Mouse (Mus musculus) stomach, postnatal 0 days (tissue): ENCODE data around the gene Tomt. TPM values are rescaled to one million over a fixed set of nuclear protein-coding genes. Genes with fewer than 3 reads are reported as not detected.
"Not testable (repeated sequence)": the region's sequence is repeated elsewhere in the genome, so short reads cannot be mapped to it uniquely, and the experiment has no call there.

Experiments used
- ATAC-seq: fragments of 200-750 bp; cut with Nextera tagmentation; 2 replicates; pipeline ENCODE4 v1.8.0; 2017; ENCODE audit not compliant: low FRiP score, low TSS enrichment
- DNase-seq: peaks from one replicate; pipeline ENCODE4 v3.0.0-alpha.2; 2016; ENCODE audit warnings: low spot score
- H3K27ac ChIP-seq: fragments of 300-500 bp; sonication (generic); replicated peaks from 2 replicates; pipeline ENCODE4 v1.5.1; 2014; ENCODE audit warnings: mild to moderate bottlenecking, control low read depth
- H3K27me3 ChIP-seq: fragments of 300-500 bp; sonication (generic); 2 replicates; pipeline ENCODE4 v1.6.1; 2014; ENCODE audit warnings: low read length; ENCODE audit not compliant: control insufficient read depth, insufficient read depth
- H3K36me3 ChIP-seq: fragments of 300-500 bp; sonication (generic); 2 replicates; pipeline ENCODE4 v1.6.1; 2014; ENCODE audit warnings: low read length, mixed read lengths; ENCODE audit not compliant: control insufficient read depth, insufficient read depth
- H3K4me1 ChIP-seq: fragments of 300-500 bp; sonication (generic); replicated peaks from 2 replicates; pipeline ENCODE4 v1.6.1; 2014; ENCODE audit warnings: antibody characterized with exemption; ENCODE audit not compliant: control insufficient read depth, insufficient read depth
- H3K4me2 ChIP-seq: fragments of 300-500 bp; sonication (generic); replicated peaks from 2 replicates; pipeline ENCODE4 v1.6.1; 2014; ENCODE audit warnings: low read depth, mild to moderate bottlenecking, control low read depth, moderate library complexity
- H3K4me3 ChIP-seq: fragments of 300-500 bp; sonication (generic); 2 replicates; pipeline ENCODE4 v1.5.1; 2014; ENCODE audit warnings: low read depth, low read length, control low read depth
- H3K9ac ChIP-seq: fragments of 300-500 bp; sonication (generic); 2 replicates; pipeline ENCODE4 v1.6.1; 2014; ENCODE audit warnings: mild to moderate bottlenecking, low read length, control low read depth, mixed read lengths
- H3K9me3 ChIP-seq: fragments of 300-500 bp; sonication (generic); 2 replicates; pipeline ENCODE4 v1.6.1; 2016; ENCODE audit warnings: low read length; ENCODE audit not compliant: control insufficient read depth
- CTCF ChIP-seq: IDR thresholded peaks from 2 replicates; pipeline ENCODE4 v1.5.1; 2016; ENCODE audit warnings: antibody characterized with exemption, low read depth, mild to moderate bottlenecking, moderate library complexity
- EP300 ChIP-seq: optimal IDR thresholded peaks from 2 replicates; pipeline ENCODE3; 2016; ENCODE audit warnings: antibody characterized with exemption
- WGBS: fragments of 180-500 bp; shearing (Covaris S2); extraction: QIAGEN DNeasy Blood & Tissue Kit; methylation state at CpG from one replicate; pipeline ENCODE4 v1.1.7; 2014; 5-methylcytosine and 5-hydroxymethylcytosine counted together
- polyA plus RNA-seq: library from polyadenylated mRNA; unstranded; fragments of >200 nt; fragmentation: Nextera tagmentation; extraction: Ambion mirVana; gene quantifications from 2 replicates; pipeline ENCODE4 v1.2.1, GENCODE M21; 2015

Gene Tomt
- polyA plus RNA-seq, 1 experiment from 2014 or later = not detected

DNA sequence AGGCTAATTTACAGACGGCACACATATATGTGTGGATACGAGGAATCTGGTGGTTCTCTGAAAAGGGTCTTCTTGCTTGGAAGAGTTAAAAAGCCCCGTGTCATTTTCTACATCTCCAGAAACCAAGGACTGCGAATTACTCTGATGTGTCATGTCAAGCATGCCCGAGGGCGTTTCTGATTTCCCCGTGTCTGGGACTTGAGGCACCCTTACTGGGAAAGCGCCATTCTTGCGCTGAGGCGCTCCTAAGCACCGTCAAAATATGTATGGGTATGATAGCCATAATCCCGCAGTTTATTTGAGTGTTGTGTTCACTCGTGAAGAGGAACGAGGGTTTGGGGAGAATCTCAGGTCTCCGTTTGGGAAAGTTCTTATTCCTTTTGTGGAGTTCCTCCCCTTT lies 27.1 kb upstream of the Tomt start:
- WGBS = 3% methylated on average over 15 of the region's 15 CpGs
- TF ChIP-seq CTCF = no peak
- no peaks in the 10 kb centered on the region for H3K9me3 ChIP-seq
- peak overlapping the region; percentile 62 for H3K4me2 ChIP-seq
- H3K9ac ChIP-seq = peak overlapping the region; percentile 66
- DNase-seq = no peak
- peak; percentile 45 for ATAC-seq
- H3K4me3 ChIP-seq = peak overlapping the region; percentile 73
- H3K36me3 ChIP-seq = no peaks in the 10 kb centered on the region
- H3K27me3 ChIP-seq = no peaks in the 10 kb centered on the region
- H3K27ac ChIP-seq = peak overlapping the region; percentile 93
- H3K4me1 ChIP-seq = no peaks in the 10 kb centered on the region

DNA sequence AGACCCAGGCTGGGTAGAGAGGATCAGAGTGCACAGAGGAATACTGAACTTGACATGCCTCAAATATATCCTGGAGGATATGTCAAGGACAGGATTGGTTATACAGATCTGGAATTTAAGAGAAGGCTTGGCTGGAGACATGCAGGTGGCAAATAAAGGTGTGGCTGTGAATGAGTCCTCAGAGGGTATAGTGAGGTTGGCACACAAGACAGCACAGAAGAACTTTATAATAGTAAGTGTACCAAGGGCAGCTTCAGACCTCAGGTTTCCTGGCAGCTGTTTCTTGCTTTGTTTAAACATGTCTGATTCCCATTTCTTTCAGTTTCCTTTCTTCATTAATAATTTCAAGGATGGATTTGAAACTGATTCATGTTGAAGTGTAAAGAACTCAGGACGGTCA lies 26.4 kb upstream of the Tomt start:
- no peak for TF ChIP-seq CTCF
- no peak for TF ChIP-seq EP300
- WGBS = 33% methylated on average over 1 of the region's 1 CpGs
- Histone ChIP-seq H3K4me3 (peak overlapping the region; percentile 73; the same call in 1 of the 2 replicates), H3K9me3 (no peaks in the 10 kb centered on the region), H3K27me3 (no peaks in the 10 kb centered on the region), H3K4me1 (no peaks in the 10 kb centered on the region), H3K36me3 (no peaks in the 10 kb centered on the region), H3K27ac (peak overlapping the region; percentile 93; the same call in 1 of the 2 replicates), H3K9ac (no peak overlapping the region), H3K4me2 (peak overlapping the region; percentile 62; the same call in 1 of the 2 replicates)
- no peak for ATAC-seq
- DNase-seq = no peak

DNA sequence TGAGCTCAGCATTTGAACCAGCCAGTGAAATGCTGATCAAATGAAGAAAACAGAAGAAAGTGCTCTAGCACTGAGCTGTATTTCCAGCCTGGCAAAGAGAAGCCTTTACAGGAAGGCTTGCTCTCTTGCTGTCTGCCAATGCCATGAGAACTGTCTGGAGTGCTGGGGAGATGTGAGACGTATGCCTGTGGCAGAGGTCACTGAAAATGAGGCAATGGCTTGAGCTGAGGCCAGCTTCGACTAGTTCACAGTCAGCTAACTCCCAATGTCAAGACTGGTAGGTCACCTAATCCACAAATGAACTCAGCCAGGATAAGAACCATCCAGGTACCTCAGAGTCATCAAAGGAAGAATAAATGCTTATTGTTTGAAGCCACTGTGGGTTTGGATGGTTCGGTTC lies 21.9 kb upstream of the Tomt start:
- DNase-seq (no peak), ATAC-seq (no peak)
- Histone ChIP-seq H3K4me2 (no peak overlapping the region), H3K9me3 (no peaks in the 10 kb centered on the region), H3K27ac (no peak overlapping the region), H3K4me1 (no peaks in the 10 kb centered on the region), H3K36me3 (no peaks in the 10 kb centered on the region), H3K9ac (no peak overlapping the region), H3K4me3 (no peak overlapping the region), H3K27me3 (no peaks in the 10 kb centered on the region)
- WGBS = 74% methylated on average over 3 of the region's 3 CpGs
- TF ChIP-seq CTCF = no peak
- no peak for TF ChIP-seq EP300

DNA sequence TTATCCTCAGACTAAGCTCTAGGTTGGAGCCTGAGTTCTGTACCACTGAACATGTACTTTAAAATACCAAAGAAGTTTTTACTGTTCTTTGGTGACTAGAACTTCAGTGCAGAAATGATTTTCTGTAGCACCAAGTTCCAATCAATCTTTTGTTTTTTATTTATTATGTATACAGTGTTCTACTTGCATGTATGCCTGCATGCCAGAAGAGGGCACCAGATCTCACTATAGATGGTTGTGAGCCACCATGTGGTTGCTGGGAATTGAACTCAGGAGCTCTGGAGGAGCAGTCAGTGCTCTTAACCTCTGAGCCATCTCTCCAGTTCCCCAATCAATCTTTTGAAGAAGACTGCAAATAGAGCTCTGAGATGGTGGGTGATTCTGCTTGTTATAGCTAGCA lies 19.7 kb upstream of the Tomt start:
- H3K4me3 ChIP-seq, H3K27ac ChIP-seq, H3K4me2 ChIP-seq, H3K9me3 ChIP-seq, ATAC-seq, H3K9ac ChIP-seq, H3K36me3 ChIP-seq, H3K27me3 ChIP-seq, DNase-seq, H3K4me1 ChIP-seq: not testable (repeated sequence)
- peak; percentile 37 for TF ChIP-seq CTCF

DNA sequence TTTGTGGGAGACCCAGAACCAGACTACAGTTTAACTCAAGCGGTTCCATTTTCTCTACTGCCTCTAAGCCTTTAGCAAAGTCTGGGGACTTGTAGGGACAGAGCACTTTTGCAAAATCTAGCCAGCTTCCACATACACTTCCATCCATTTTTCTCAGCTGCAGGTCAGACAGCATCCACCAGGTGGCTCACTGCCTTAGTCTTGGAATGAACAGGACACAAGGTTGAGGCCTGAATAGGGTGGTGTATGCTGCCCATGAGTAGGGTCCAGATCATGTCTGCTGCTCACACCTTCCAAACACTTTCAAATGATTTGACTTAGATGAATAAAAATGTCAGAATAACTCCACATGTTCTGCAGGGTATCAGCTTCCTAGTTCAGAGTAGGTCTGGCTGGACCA lies 11.9 kb upstream of the Tomt start:
- Histone ChIP-seq H3K27me3 (no peaks in the 10 kb centered on the region), H3K9ac (no peak overlapping the region), H3K4me2 (no peak overlapping the region), H3K4me3 (no peak overlapping the region), H3K9me3 (no peaks in the 10 kb centered on the region), H3K36me3 (peaks cover under 1% of the 10 kb centered on the region; the same call in 1 of the 2 replicates), H3K27ac (no peak overlapping the region), H3K4me1 (no peaks in the 10 kb centered on the region)
- DNase-seq (peak; percentile 80), ATAC-seq (peak; percentile 78)
- TF ChIP-seq CTCF (peak; percentile 94), EP300 (no peak)
- WGBS = 6% methylated on average over 1 of the region's 1 CpGs

DNA sequence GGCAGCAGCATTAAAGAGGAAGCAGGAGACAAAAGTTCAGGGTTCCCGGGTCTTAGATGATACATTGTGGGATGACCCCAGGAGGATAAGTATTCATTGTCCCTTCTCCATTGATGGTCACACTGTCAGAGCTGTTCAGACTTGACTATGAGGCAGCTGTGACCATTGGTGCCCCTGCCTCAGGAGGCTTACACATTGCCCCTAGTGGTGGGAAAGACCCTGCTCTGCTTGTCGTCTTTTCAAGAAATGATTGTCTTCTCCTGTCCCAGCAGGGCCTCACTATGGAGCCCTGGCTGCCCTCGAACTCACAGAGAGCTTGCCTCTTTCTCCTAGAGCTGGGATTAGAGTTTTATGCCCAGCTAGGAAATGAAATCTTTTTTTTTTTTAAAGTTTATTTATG lies 5.8 kb upstream of the Tomt start:
- DNase-seq (no peak), ATAC-seq (no peak)
- WGBS = 58% methylated on average over 3 of the region's 3 CpGs
- Histone ChIP-seq H3K36me3 (peaks cover 11% of the 10 kb centered on the region), H3K9ac (no peak overlapping the region), H3K27ac (no peak overlapping the region), H3K9me3 (no peaks in the 10 kb centered on the region), H3K4me3 (no peak overlapping the region), H3K4me1 (no peaks in the 10 kb centered on the region; the same call in 1 of the 2 replicates), H3K4me2 (no peak overlapping the region), H3K27me3 (no peaks in the 10 kb centered on the region)
- TF ChIP-seq CTCF (peak; percentile 48), EP300 (no peak)
